Mouse (Mus musculus) midbrain, embryonic 15.5 days (tissue): Measurements from ENCODE around the gene Olfr681. TPM values are rescaled to one million over a fixed set of nuclear protein-coding genes. Genes with fewer than 3 reads are reported as not detected.
A peak's percentile ranks its signal among the peaks of the same experiment; 100 is the strongest.
"Not testable (repeated sequence)": the region's sequence is repeated elsewhere in the genome, so short reads cannot be mapped to it uniquely, and the experiment has no call there.

Experiments used
- ATAC-seq: fragments of 200-750 bp; cut with Nextera tagmentation; replicated peaks from 2 replicates; pipeline ENCODE4 v1.8.0; 2017; ENCODE audit warnings: moderate TSS enrichment
- H3K27ac ChIP-seq: fragments of 300-500 bp; sonication (generic); 2 replicates; pipeline ENCODE4 v1.5.1; 2015; ENCODE audit warnings: mild to moderate bottlenecking, inconsistent platforms
- H3K27me3 ChIP-seq: fragments of 300-500 bp; sonication (generic); replicated peaks from 2 replicates; pipeline ENCODE4 v1.6.1; 2015; ENCODE audit warnings: inconsistent platforms
- H3K36me3 ChIP-seq: fragments of 300-500 bp; sonication (generic); replicated peaks from 2 replicates; pipeline ENCODE4 v1.6.1; 2015; ENCODE audit warnings: inconsistent platforms
- H3K4me1 ChIP-seq: fragments of 300-500 bp; sonication (generic); 2 replicates; pipeline ENCODE4 v1.6.1; 2015; ENCODE audit warnings: inconsistent platforms
- H3K4me2 ChIP-seq: fragments of 300-500 bp; sonication (generic); 2 replicates; pipeline ENCODE4 v1.6.1; 2015; ENCODE audit warnings: inconsistent platforms, mild to moderate bottlenecking, moderate library complexity
- H3K4me3 ChIP-seq: fragments of 300-500 bp; sonication (generic); 2 replicates; pipeline ENCODE4 v1.5.1; 2015; ENCODE audit warnings: mild to moderate bottlenecking, inconsistent platforms
- H3K9ac ChIP-seq: fragments of 300-500 bp; sonication (generic); 2 replicates; pipeline ENCODE4 v1.6.1; 2015; ENCODE audit warnings: mild to moderate bottlenecking, inconsistent platforms
- H3K9me3 ChIP-seq: fragments of 300-500 bp; sonication (generic); 2 replicates; pipeline ENCODE4 v1.6.1; 2016; ENCODE audit warnings: inconsistent platforms
- WGBS: fragments of 180-500 bp; shearing (Covaris S2); methylation state at CpG from one replicate; pipeline ENCODE4 v1.1.7; 2015; ENCODE audit warnings: mixed read lengths; 5-methylcytosine and 5-hydroxymethylcytosine counted together
- polyA plus RNA-seq: library from polyadenylated mRNA; unstranded; fragments of >200 nt; fragmentation: Nextera tagmentation; extraction: Ambion mirVana; gene quantifications from 2 replicates; pipeline ENCODE4 v1.2.1, GENCODE M21; 2015

Gene Olfr681
- polyA plus RNA-seq = not detected in 2 replicates

GRCm38 (mm10) chr7:105116536-105116935, at the start of gene Olfr681:
Olfr681 (plus strand) TSS chr7:105116836.
- no peaks in the 10 kb centered on the region for H3K36me3 ChIP-seq
- no peak within 1 kb of the TSS for H3K4me2 ChIP-seq
- ATAC-seq = no peak
- no peak within 1 kb of the TSS for H3K9ac ChIP-seq
- H3K4me3 ChIP-seq = no peak within 1 kb of the TSS
- no peaks in the 10 kb centered on the region for H3K27me3 ChIP-seq
- no peaks in the 10 kb centered on the region for H3K9me3 ChIP-seq
- H3K4me1 ChIP-seq = no peaks in the 10 kb centered on the region
- no peak within 1 kb of the TSS for H3K27ac ChIP-seq

GRCm38 (mm10) chr7:105080905-105081304, 35.7 kb upstream of the Olfr681 start, which contains the start of gene Olfr679:
Olfr679 (plus strand) TSS chr7:105081205.
- no peak for ATAC-seq
- Histone ChIP-seq H3K9me3 (no peaks in the 10 kb centered on the region), H3K27me3 (no peaks in the 10 kb centered on the region), H3K27ac (no peak within 1 kb of the TSS), H3K4me3 (no peak within 1 kb of the TSS), H3K4me1 (no peaks in the 10 kb centered on the region), H3K36me3 (no peaks in the 10 kb centered on the region), H3K9ac (no peak within 1 kb of the TSS), H3K4me2 (no peak within 1 kb of the TSS)
- 77% methylated on average over 1 of the region's 1 CpGs for WGBS

- not testable (repeated sequence) for H3K4me3 ChIP-seq, H3K36me3 ChIP-seq, H3K9ac ChIP-seq, H3K4me2 ChIP-seq, ATAC-seq, H3K4me1 ChIP-seq, H3K27me3 ChIP-seq, H3K9me3 ChIP-seq, H3K27ac ChIP-seq
Measured at GRCm38 (mm10) chr7:105092717-105093116, 23.9 kb upstream of the Olfr681 start, which contains the start of gene Olfr680-ps1. Olfr680-ps1 (minus strand) TSS chr7:105092817.

GRCm38 (mm10) chr7:105141275-105141674, 24.6 kb downstream of the Olfr681 start:
- 84% methylated on average over 2 of the region's 2 CpGs for WGBS
- no peak overlapping the region for H3K9ac ChIP-seq
- H3K9me3 ChIP-seq = no peaks in the 10 kb centered on the region
- H3K4me2 ChIP-seq = no peak overlapping the region
- H3K4me3 ChIP-seq = no peak overlapping the region
- no peak for ATAC-seq
- H3K36me3 ChIP-seq = no peaks in the 10 kb centered on the region
- no peaks in the 10 kb centered on the region for H3K4me1 ChIP-seq
- no peak overlapping the region for H3K27ac ChIP-seq
- H3K27me3 ChIP-seq = no peaks in the 10 kb centered on the region

GRCm38 (mm10) chr7:105146912-105147311, 30.3 kb downstream of the Olfr681 start, which contains the start of gene Olfr683:
Olfr683 (minus strand) TSS chr7:105147012.
- Histone ChIP-seq H3K27me3 (no peaks in the 10 kb centered on the region), H3K27ac (no peak within 1 kb of the TSS), H3K4me3 (no peak within 1 kb of the TSS), H3K4me2 (no peak within 1 kb of the TSS), H3K36me3 (no peaks in the 10 kb centered on the region), H3K4me1 (no peaks in the 10 kb centered on the region), H3K9ac (no peak within 1 kb of the TSS), H3K9me3 (no peaks in the 10 kb centered on the region)
- 63% methylated on average over 1 of the region's 1 CpGs for WGBS
- no peak for ATAC-seq

GRCm38 (mm10) chr7:105163553-105163952, 46.9 kb downstream of the Olfr681 start, which contains the start of gene Olfr684:
Olfr684 (minus strand) TSS chr7:105163653.
- ATAC-seq = no peak
- no peak within 1 kb of the TSS for H3K4me3 ChIP-seq
- 81% methylated on average over 1 of the region's 1 CpGs for WGBS
- H3K27me3 ChIP-seq = no peaks in the 10 kb centered on the region
- H3K4me1 ChIP-seq = no peaks in the 10 kb centered on the region
- H3K9ac ChIP-seq = no peak within 1 kb of the TSS
- no peaks in the 10 kb centered on the region for H3K9me3 ChIP-seq
- no peak within 1 kb of the TSS for H3K4me2 ChIP-seq
- H3K36me3 ChIP-seq = no peaks in the 10 kb centered on the region
- no peak within 1 kb of the TSS for H3K27ac ChIP-seq

- 59% methylated on average over 4 of the region's 4 CpGs for WGBS
- Histone ChIP-seq H3K4me1 (no peaks in the 10 kb centered on the region), H3K27ac (no peak overlapping the region), H3K27me3 (no peaks in the 10 kb centered on the region), H3K9ac (no peak overlapping the region), H3K4me3 (no peak overlapping the region), H3K36me3 (no peaks in the 10 kb centered on the region), H3K4me2 (no peak overlapping the region), H3K9me3 (no peaks in the 10 kb centered on the region)
- 0 out of 2 replicates have a peak, but pooled peaks have one; percentile 52 for ATAC-seq
Measured at GRCm38 (mm10) chr7:105170773-105171172, 54.1 kb downstream of the Olfr681 start.

Other genes starting within 250 kb of the Olfr681 start
- not detected in 2 replicates for gene Olfr665, start 238.8 kb upstream of the Olfr681 start, polyA plus RNA-seq
- not detected in 2 replicates for gene Olfr666, start 220.9 kb upstream of the Olfr681 start, polyA plus RNA-seq
- gene Olfr667, start 195.4 kb upstream of the Olfr681 start, polyA plus RNA-seq = not detected in 2 replicates
- not detected in 2 replicates for gene Olfr668, start 188.8 kb upstream of the Olfr681 start, polyA plus RNA-seq
- gene Olfr669, start 182.6 kb upstream of the Olfr681 start, polyA plus RNA-seq = not detected in 2 replicates
- gene Olfr670, start 154.2 kb upstream of the Olfr681 start, polyA plus RNA-seq = not detected in 2 replicates
- not detected in 2 replicates for gene Olfr671, start 137.7 kb upstream of the Olfr681 start, polyA plus RNA-seq
- not detected in 2 replicates for gene Olfr672, start 114.8 kb upstream of the Olfr681 start, polyA plus RNA-seq
- gene Olfr675, start 88.4 kb upstream of the Olfr681 start, polyA plus RNA-seq = not detected in 2 replicates
- gene Olfr676, start 84.1 kb upstream of the Olfr681 start, polyA plus RNA-seq = not detected in 2 replicates
- not detected in 2 replicates for gene Olfr677, start 65.5 kb upstream of the Olfr681 start, polyA plus RNA-seq
- not detected in 2 replicates for gene Olfr678, start 52.4 kb upstream of the Olfr681 start, polyA plus RNA-seq
- gene Olfr679, start 35.6 kb upstream of the Olfr681 start, polyA plus RNA-seq = not detected in 2 replicates
- gene Olfr680-ps1, start 24.0 kb upstream of the Olfr681 start, polyA plus RNA-seq = not detected in 2 replicates
- not detected in 2 replicates for gene Olfr683, start 30.2 kb downstream of the Olfr681 start, polyA plus RNA-seq
- gene Olfr684, start 46.8 kb downstream of the Olfr681 start, polyA plus RNA-seq = not detected in 2 replicates
- not detected in 2 replicates for gene Olfr685, start 69.2 kb downstream of the Olfr681 start, polyA plus RNA-seq
- not detected in 2 replicates for gene Olfr686, start 90.6 kb downstream of the Olfr681 start, polyA plus RNA-seq
- gene Olfr688, start 171.3 kb downstream of the Olfr681 start, polyA plus RNA-seq = not detected in 2 replicates
- not detected in 2 replicates for gene Olfr689, start 194.3 kb downstream of the Olfr681 start, polyA plus RNA-seq
- not detected in 2 replicates for gene Olfr690, start 217.3 kb downstream of the Olfr681 start, polyA plus RNA-seq
- 0.28 and 0.46 TPM in 2 replicates for gene Olfr691, start 225.4 kb downstream of the Olfr681 start, polyA plus RNA-seq